Mouse (Mus musculus) heart, embryonic 13.5 days (tissue): ENCODE data around the gene Olfr800. TPM values are rescaled to one million over a fixed set of nuclear protein-coding genes. Genes with fewer than 3 reads are reported as not detected.

Source experiments
- ATAC-seq: fragments of 200-750 bp; cut with Nextera tagmentation; 2 replicates; pipeline ENCODE4 v1.8.0; 2017; ENCODE audit warnings: moderate TSS enrichment; ENCODE audit not compliant: insufficient number of reproducible peaks, low FRiP score, low TSS enrichment; ENCODE audit errors: extremely low read depth
- H3K27ac ChIP-seq: fragments of 300-500 bp; sonication (generic); replicated peaks from 2 replicates; pipeline ENCODE4 v1.5.1; 2015; ENCODE audit warnings: moderate library complexity, mild to moderate bottlenecking, inconsistent platforms
- H3K27me3 ChIP-seq: fragments of 300-500 bp; sonication (generic); replicated peaks from 2 replicates; pipeline ENCODE4 v1.6.1; 2015; ENCODE audit warnings: mild to moderate bottlenecking, inconsistent platforms
- H3K36me3 ChIP-seq: fragments of 300-500 bp; sonication (generic); 2 replicates; pipeline ENCODE4 v1.6.1; 2015; ENCODE audit warnings: mild to moderate bottlenecking, inconsistent platforms
- H3K4me1 ChIP-seq: fragments of 300-500 bp; sonication (generic); 2 replicates; pipeline ENCODE4 v1.6.1; 2015; ENCODE audit warnings: inconsistent platforms
- H3K4me2 ChIP-seq: fragments of 300-500 bp; sonication (generic); 2 replicates; pipeline ENCODE4 v1.6.1; 2015; ENCODE audit warnings: inconsistent platforms, mild to moderate bottlenecking, moderate library complexity
- H3K4me3 ChIP-seq: fragments of 300-500 bp; sonication (generic); 2 replicates; pipeline ENCODE4 v1.5.1; 2015; ENCODE audit warnings: moderate library complexity, mild to moderate bottlenecking, inconsistent platforms
- H3K9ac ChIP-seq: fragments of 300-500 bp; sonication (generic); 2 replicates; pipeline ENCODE4 v1.6.1; 2015; ENCODE audit warnings: inconsistent platforms, mild to moderate bottlenecking, moderate library complexity
- H3K9me3 ChIP-seq: fragments of 300-500 bp; sonication (generic); 2 replicates; pipeline ENCODE4 v1.6.1; 2016; ENCODE audit warnings: inconsistent platforms
- WGBS: fragments of 180-500 bp; shearing (Covaris S2); methylation state at CpG from one replicate; pipeline ENCODE4 v1.1.7; 2015; ENCODE audit warnings: mixed read lengths; 5-methylcytosine and 5-hydroxymethylcytosine counted together
- polyA plus RNA-seq: library from polyadenylated mRNA; unstranded; fragments of >200 nt; fragmentation: Nextera tagmentation; extraction: Ambion mirVana; gene quantifications from 2 replicates; pipeline ENCODE4 v1.2.1, GENCODE M21; 2015

Gene Olfr800
- not detected in 2 replicates for polyA plus RNA-seq

DNA sequence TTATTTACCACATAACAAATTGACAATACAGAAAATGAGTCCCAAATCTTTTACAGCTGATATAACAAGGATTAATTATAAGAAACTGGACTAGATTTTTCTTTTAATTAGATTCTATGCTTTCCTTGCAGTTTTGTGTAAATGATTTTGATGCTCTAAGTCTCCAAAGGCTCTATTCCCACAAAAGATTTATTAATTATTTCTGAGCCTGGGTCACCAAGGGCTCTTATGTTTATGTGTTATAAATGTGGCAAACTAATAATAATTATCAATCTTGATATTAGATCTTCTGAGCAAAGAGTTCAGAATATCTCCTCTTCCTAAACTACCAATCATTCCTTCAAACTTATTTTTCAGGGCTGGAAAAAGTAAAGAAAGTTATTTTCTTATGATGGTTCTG is at the start of gene Olfr800:
Olfr800 (plus strand) TSS at position 301 of the 400 bp plus-strand sequence.
- Histone ChIP-seq H3K4me2 (no peak within 1 kb of the TSS), H3K27me3 (no peaks in the 10 kb centered on the region), H3K27ac (no peak within 1 kb of the TSS), H3K9me3 (no peaks in the 10 kb centered on the region), H3K4me1 (no peaks in the 10 kb centered on the region), H3K9ac (no peak within 1 kb of the TSS), H3K4me3 (no peak within 1 kb of the TSS), H3K36me3 (no peaks in the 10 kb centered on the region)
- no peak for ATAC-seq

GRCm38 (mm10) chr10:129612470-129612869 is 45.0 kb upstream of the Olfr800 start, which contains the start of gene Olfr796:
Gene Olfr796 (minus strand): TSS chr10:129612570.
- no peak for ATAC-seq
- 84% methylated on average over 1 of the region's 1 CpGs for WGBS
- Histone ChIP-seq H3K4me2 (no peak within 1 kb of the TSS), H3K4me3 (no peak within 1 kb of the TSS), H3K36me3 (no peaks in the 10 kb centered on the region), H3K4me1 (no peaks in the 10 kb centered on the region), H3K9me3 (no peaks in the 10 kb centered on the region), H3K27me3 (no peaks in the 10 kb centered on the region), H3K27ac (no peak within 1 kb of the TSS), H3K9ac (no peak within 1 kb of the TSS)

DNA sequence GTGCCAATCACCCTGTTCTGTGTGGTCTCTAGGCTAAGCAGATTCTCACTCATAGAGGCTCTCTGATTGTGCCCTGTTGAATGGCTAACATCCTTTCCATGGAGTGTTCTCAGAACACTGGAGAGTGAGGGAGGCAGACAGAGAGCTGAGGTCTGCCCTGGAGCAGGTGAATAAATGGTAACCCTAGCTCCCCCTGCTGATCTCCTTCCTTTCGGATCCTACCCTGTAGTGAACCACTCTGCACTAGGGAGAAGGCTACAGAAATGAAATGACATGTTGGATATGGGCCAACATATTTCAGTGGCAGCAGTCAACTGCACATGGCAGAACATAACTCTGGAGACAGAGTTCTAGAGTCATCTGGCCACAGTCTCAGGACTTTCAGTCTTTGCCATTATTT is 35.8 kb upstream of the Olfr800 start:
- Histone ChIP-seq H3K9ac (no peak overlapping the region), H3K9me3 (no peaks in the 10 kb centered on the region), H3K27ac (no peak overlapping the region), H3K4me3 (no peak overlapping the region), H3K4me2 (no peak overlapping the region), H3K4me1 (no peaks in the 10 kb centered on the region), H3K36me3 (no peaks in the 10 kb centered on the region), H3K27me3 (no peaks in the 10 kb centered on the region)
- 8% methylated on average over 1 of the region's 1 CpGs for WGBS
- no peak for ATAC-seq

GRCm38 (mm10) chr10:129623251-129623650 is 34.2 kb upstream of the Olfr800 start:
- H3K36me3 ChIP-seq, result no peaks in the 10 kb centered on the region
- H3K4me1 ChIP-seq, result no peaks in the 10 kb centered on the region
- H3K9ac ChIP-seq, result no peak overlapping the region
- no peak overlapping the region for H3K4me3 ChIP-seq
- H3K9me3 ChIP-seq, result no peaks in the 10 kb centered on the region
- H3K27ac ChIP-seq, result no peak overlapping the region
- no peak for ATAC-seq
- H3K27me3 ChIP-seq, result no peaks in the 10 kb centered on the region
- H3K4me2 ChIP-seq, result no peak overlapping the region

- H3K36me3 ChIP-seq, result no peaks in the 10 kb centered on the region
- no peak within 1 kb of the TSS for H3K4me3 ChIP-seq
- WGBS, result 57% methylated on average over 1 of the region's 1 CpGs
- no peaks in the 10 kb centered on the region for H3K9me3 ChIP-seq
- H3K4me1 ChIP-seq, result no peaks in the 10 kb centered on the region
- H3K27ac ChIP-seq, result no peak within 1 kb of the TSS
- H3K9ac ChIP-seq, result no peak within 1 kb of the TSS
- H3K4me2 ChIP-seq, result no peak within 1 kb of the TSS
- H3K27me3 ChIP-seq, result no peaks in the 10 kb centered on the region
- no peak for ATAC-seq
Observed at GRCm38 (mm10) chr10:129627834-129628233, 29.7 kb upstream of the Olfr800 start, which contains the start of gene Olfr798. Gene Olfr798 (minus strand): TSS chr10:129627934.

DNA sequence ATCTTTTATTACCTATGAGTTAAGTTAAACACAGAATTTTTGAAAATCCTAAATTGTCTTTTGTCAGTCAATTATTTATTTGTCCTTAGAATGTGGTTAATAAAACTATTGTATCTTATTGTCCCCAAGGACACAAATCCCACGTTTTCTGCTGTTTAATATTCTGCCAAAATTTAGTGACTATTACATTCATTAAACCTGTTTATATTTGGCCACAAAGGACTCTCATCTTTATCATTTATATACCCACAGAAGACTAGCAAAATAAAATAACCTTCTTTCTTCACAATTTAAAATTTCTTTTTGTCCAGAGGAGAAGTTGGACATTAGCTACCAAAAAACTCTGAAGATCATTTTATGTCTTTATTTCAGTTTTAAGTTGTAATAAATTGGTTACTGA is 20.3 kb upstream of the Olfr800 start, which contains the start of gene Olfr799:
Olfr799 (plus strand) TSS at position 301 of the 400 bp plus-strand sequence.
- H3K4me1 ChIP-seq, result no peaks in the 10 kb centered on the region
- H3K4me3 ChIP-seq, result no peak within 1 kb of the TSS
- no peaks in the 10 kb centered on the region; the same call in 1 of the 2 replicates for H3K9me3 ChIP-seq
- H3K27ac ChIP-seq, result no peak within 1 kb of the TSS
- H3K4me2 ChIP-seq, result no peak within 1 kb of the TSS
- WGBS, result 22% methylated on average over 1 of the region's 1 CpGs
- ATAC-seq, result no peak
- H3K36me3 ChIP-seq, result no peaks in the 10 kb centered on the region
- H3K9ac ChIP-seq, result no peak within 1 kb of the TSS
- no peaks in the 10 kb centered on the region for H3K27me3 ChIP-seq

DNA sequence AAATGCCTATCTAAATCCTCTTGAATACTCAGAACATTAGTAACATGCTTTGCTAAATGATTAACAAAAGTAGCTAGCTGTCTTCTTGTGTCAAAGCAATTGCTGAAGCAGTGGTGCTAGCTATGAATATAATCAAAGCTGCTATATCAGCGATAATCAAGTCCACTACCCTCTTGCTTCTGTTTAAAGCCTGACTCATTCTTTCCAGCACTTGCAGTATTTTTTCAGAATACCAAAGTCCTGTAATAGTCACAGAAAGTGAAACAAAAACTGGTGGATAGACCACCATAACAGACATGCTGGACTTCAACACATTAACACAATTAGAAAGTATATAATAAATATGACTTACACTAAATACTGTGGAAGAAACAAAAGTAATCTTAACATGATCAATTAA is 5.7 kb upstream of the Olfr800 start:
- Histone ChIP-seq H3K9ac (no peak overlapping the region), H3K4me3 (no peak overlapping the region), H3K4me2 (no peak overlapping the region), H3K27me3 (no peaks in the 10 kb centered on the region), H3K36me3 (no peaks in the 10 kb centered on the region), H3K9me3 (no peaks in the 10 kb centered on the region), H3K27ac (no peak overlapping the region), H3K4me1 (no peaks in the 10 kb centered on the region)
- ATAC-seq, result no peak
- WGBS, result 54% methylated on average over 1 of the region's 1 CpGs

DNA sequence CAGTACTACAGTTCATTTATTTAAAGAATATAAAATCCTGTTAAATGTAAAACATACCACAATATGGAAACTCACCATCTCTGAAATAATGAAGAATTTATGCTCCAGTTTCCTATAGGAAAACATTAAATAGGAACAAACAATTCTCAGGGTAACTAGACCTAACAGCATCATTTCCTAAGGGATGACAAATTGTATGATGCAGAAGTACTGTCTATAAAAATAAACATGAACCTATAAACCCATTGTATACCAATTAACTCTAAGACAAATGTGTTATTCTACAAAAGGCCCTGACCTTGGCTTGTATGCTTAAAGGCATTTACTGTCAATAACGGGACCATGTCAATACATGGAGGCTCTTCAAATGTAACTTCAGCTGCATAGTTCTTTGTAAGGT is 16.3 kb downstream of the Olfr800 start, which contains the start of gene Olfr801:
Olfr801 (minus strand) TSS at position 101 of the 400 bp plus-strand sequence.
- WGBS, result 65% methylated on average over 1 of the region's 1 CpGs
- no peaks in the 10 kb centered on the region for H3K4me1 ChIP-seq
- no peaks in the 10 kb centered on the region for H3K36me3 ChIP-seq
- no peak for ATAC-seq
- no peak within 1 kb of the TSS for H3K9ac ChIP-seq
- no peak within 1 kb of the TSS for H3K4me2 ChIP-seq
- no peak within 1 kb of the TSS for H3K27ac ChIP-seq
- no peaks in the 10 kb centered on the region for H3K27me3 ChIP-seq
- no peak within 1 kb of the TSS for H3K4me3 ChIP-seq
- H3K9me3 ChIP-seq, result no peaks in the 10 kb centered on the region

DNA sequence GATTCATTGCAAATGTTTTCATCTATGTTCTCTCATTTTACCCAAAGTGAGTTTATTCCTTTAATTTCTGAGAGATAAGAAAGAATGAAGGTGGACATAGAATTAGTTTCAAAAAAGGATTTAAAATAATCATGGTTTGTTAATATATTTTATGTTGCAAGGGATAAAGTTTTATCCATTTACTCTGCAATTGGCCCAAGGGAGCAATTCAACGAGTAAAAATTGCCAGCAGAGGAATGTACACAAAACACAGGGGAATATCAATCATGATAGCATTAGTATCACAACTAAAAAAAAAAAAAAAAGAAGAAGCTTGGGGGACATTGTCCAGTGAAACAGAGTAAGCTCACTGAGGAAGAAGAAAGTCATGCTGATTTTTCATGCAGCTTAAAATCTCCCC is 30.6 kb downstream of the Olfr800 start, which contains the start of gene Olfr802:
Olfr802 (minus strand) TSS at position 101 of the 400 bp plus-strand sequence.
- WGBS, result 56% methylated on average over 1 of the region's 1 CpGs
- no peak within 1 kb of the TSS for H3K4me3 ChIP-seq
- H3K4me1 ChIP-seq, result no peaks in the 10 kb centered on the region
- no peak within 1 kb of the TSS for H3K27ac ChIP-seq
- no peak within 1 kb of the TSS for H3K4me2 ChIP-seq
- ATAC-seq, result no peak
- no peak within 1 kb of the TSS for H3K9ac ChIP-seq
- H3K9me3 ChIP-seq, result no peaks in the 10 kb centered on the region
- H3K36me3 ChIP-seq, result no peaks in the 10 kb centered on the region
- no peaks in the 10 kb centered on the region for H3K27me3 ChIP-seq

DNA sequence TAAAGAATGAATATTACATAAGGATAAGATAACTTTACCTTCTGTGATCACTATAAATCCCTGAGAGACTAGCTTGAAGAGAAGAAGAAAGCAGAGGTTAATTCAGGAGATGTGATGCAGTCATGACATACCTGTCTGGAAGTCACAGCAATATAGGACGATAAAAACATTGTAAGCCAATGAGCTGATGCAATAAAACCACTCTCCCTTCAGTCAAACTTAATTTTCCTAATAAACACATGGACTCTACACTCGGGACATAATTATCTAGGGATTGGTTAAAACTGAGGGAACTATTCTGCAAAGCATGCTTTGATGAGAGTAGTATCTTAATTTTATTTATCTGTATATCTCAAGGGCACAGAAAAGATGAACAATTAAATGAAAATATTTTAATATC is 36.7 kb downstream of the Olfr800 start, which contains the start of gene Olfr803:
Olfr803 (minus strand) TSS at position 101 of the 400 bp plus-strand sequence.
- Histone ChIP-seq H3K4me3 (no peak within 1 kb of the TSS), H3K9ac (no peak within 1 kb of the TSS), H3K27ac (no peak within 1 kb of the TSS), H3K36me3 (no peaks in the 10 kb centered on the region), H3K9me3 (no peaks in the 10 kb centered on the region), H3K4me1 (no peaks in the 10 kb centered on the region), H3K4me2 (no peak within 1 kb of the TSS), H3K27me3 (no peaks in the 10 kb centered on the region)
- no peak for ATAC-seq
- 64% methylated on average over 2 of the region's 2 CpGs for WGBS

DNA sequence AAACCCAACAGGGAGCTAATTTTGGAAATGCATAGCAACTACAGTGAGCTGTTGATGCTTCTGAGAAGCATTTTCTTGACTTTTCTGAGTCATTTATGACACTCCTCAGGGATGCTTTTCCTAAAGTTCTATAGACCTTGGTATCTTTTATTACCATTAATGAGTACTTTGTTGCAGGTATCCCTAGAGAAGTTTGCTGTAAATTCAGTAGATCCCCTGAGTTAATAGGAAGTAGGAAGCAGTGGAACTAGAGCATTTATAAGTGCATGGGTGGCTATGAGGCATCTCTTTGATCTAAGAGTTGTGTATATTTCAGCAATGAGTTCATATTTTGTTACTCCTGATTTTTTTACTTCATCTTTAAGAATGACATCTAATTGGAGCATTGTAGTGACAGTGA is 45.4 kb downstream of the Olfr800 start, which contains the start of gene Olfr804:
Olfr804 (plus strand) TSS at position 301 of the 400 bp plus-strand sequence.
- H3K27me3 ChIP-seq, result no peaks in the 10 kb centered on the region
- no peaks in the 10 kb centered on the region for H3K9me3 ChIP-seq
- no peak for ATAC-seq
- H3K4me3 ChIP-seq, result no peak within 1 kb of the TSS
- H3K9ac ChIP-seq, result no peak within 1 kb of the TSS
- no peaks in the 10 kb centered on the region for H3K36me3 ChIP-seq
- H3K27ac ChIP-seq, result no peak within 1 kb of the TSS
- no peaks in the 10 kb centered on the region for H3K4me1 ChIP-seq
- H3K4me2 ChIP-seq, result no peak within 1 kb of the TSS
